Comparison of ENCODE assay signal across 8 mouse cellular contexts in genomic region chr13:56115386-56115785, GRCm38 (mm10). TPM values are rescaled to one million over a fixed set of nuclear protein-coding genes. Genes with fewer than 3 reads are reported as not detected.
DNase-seq lines count a peak whose midpoint lies in the region; ATAC-seq and TF ChIP-seq lines count a peak whose summit lies in the region.

No protein-coding gene starts in this region.

- no peak for DNase-seq in forebrain, embryonic 14.5 days (ENCODE audit: low spot score)
- peak; percentile 88 for DNase-seq in lung, postnatal 0 days (ENCODE audit: low spot score)
- DNase-seq in forebrain, embryonic 10.5 days (ENCODE audit: extremely low spot score, low spot score) = no peak
- DNase-seq in forebrain, embryonic 11.5 days (ENCODE audit: low spot score) = no peak
- no peak for DNase-seq in left cerebral cortex, postnatal 14 days (ENCODE audit: low spot score in 2 of 2)

- intact Hi-C loops in left cerebral cortex, postnatal 14 days (cut with DNase I) = no loop called here

- no peak overlapping the region for H3K4me2 ChIP-seq in forebrain, embryonic 13.5 days
- H3K4me2 ChIP-seq in forebrain, embryonic 14.5 days (ENCODE audit: low read length) = no peak overlapping the region
- no peak overlapping the region for H3K4me2 ChIP-seq in embryonic facial prominence, embryonic 13.5 days
- H3K4me2 ChIP-seq in intestine, embryonic 15.5 days (replicated peaks) = 0 out of 2 replicates have a peak overlapping the region, but pooled peaks have one; percentile 5
- H3K4me2 ChIP-seq in lung, postnatal 0 days (replicated peaks; ENCODE audit: low read depth, low read length) = no peak overlapping the region
- H3K4me2 ChIP-seq in forebrain, embryonic 11.5 days (ENCODE audit: low read depth, low read length, severe bottlenecking) = no peak overlapping the region

- peaks cover 35% of the 10 kb centered on the region for H3K4me1 ChIP-seq in forebrain, embryonic 13.5 days
- peaks cover 13% of the 10 kb centered on the region for H3K4me1 ChIP-seq in forebrain, embryonic 14.5 days (ENCODE audit: control insufficient read depth, insufficient read depth, low read length)
- H3K4me1 ChIP-seq in embryonic facial prominence, embryonic 13.5 days = peaks cover 74% of the 10 kb centered on the region
- H3K4me1 ChIP-seq in intestine, embryonic 15.5 days (replicated peaks) = peaks cover 68% of the 10 kb centered on the region
- H3K4me1 ChIP-seq in lung, postnatal 0 days (ENCODE audit: insufficient read depth, low read depth, low read length) = peaks cover 42% of the 10 kb centered on the region; the same call in 1 of the 2 replicates
- H3K4me1 ChIP-seq in forebrain, embryonic 10.5 days = peaks cover 51% of the 10 kb centered on the region
- peaks cover 4% of the 10 kb centered on the region; the same call in 1 of the 2 replicates for H3K4me1 ChIP-seq in forebrain, embryonic 11.5 days (replicated peaks; ENCODE audit: control insufficient read depth, insufficient read depth, low read length)

- H3K27me3 ChIP-seq in forebrain, embryonic 13.5 days = no peaks in the 10 kb centered on the region
- H3K27me3 ChIP-seq in forebrain, embryonic 14.5 days (replicated peaks; ENCODE audit: control insufficient read depth, insufficient read depth, low read length) = no peaks in the 10 kb centered on the region
- no peaks in the 10 kb centered on the region for H3K27me3 ChIP-seq in embryonic facial prominence, embryonic 13.5 days
- H3K27me3 ChIP-seq in intestine, embryonic 15.5 days (replicated peaks) = no peaks in the 10 kb centered on the region
- no peaks in the 10 kb centered on the region for H3K27me3 ChIP-seq in lung, postnatal 0 days (replicated peaks; ENCODE audit: insufficient read depth, low read length)
- no peaks in the 10 kb centered on the region for H3K27me3 ChIP-seq in forebrain, embryonic 10.5 days (ENCODE audit: poor library complexity, severe bottlenecking)
- H3K27me3 ChIP-seq in forebrain, embryonic 11.5 days (ENCODE audit: control insufficient read depth, insufficient read depth, low read length) = no peaks in the 10 kb centered on the region

- peak; percentile 71 for TF ChIP-seq EP300 in lung, postnatal 0 days (IDR thresholded peaks at IDR 0.05)

- peaks cover 80% of the 10 kb centered on the region for H3K36me3 ChIP-seq in forebrain, embryonic 13.5 days (ENCODE audit: poor library complexity, severe bottlenecking)
- H3K36me3 ChIP-seq in forebrain, embryonic 14.5 days (ENCODE audit: control insufficient read depth, insufficient read depth, low read length) = peaks cover 54% of the 10 kb centered on the region
- H3K36me3 ChIP-seq in embryonic facial prominence, embryonic 13.5 days = peaks cover 42% of the 10 kb centered on the region
- no peaks in the 10 kb centered on the region for H3K36me3 ChIP-seq in intestine, embryonic 15.5 days
- H3K36me3 ChIP-seq in lung, postnatal 0 days (ENCODE audit: insufficient read depth, low read length) = no peaks in the 10 kb centered on the region
- peaks cover 99% of the 10 kb centered on the region for H3K36me3 ChIP-seq in forebrain, embryonic 10.5 days (replicated peaks)
- peaks cover 2% of the 10 kb centered on the region; the same call in 1 of the 2 replicates for H3K36me3 ChIP-seq in forebrain, embryonic 11.5 days (ENCODE audit: control insufficient read depth, insufficient read depth, low read length)

- H3K9ac ChIP-seq in forebrain, embryonic 13.5 days = 0 out of 2 replicates have a peak overlapping the region, but pooled peaks have one; percentile 0
- H3K9ac ChIP-seq in forebrain, embryonic 14.5 days (ENCODE audit: low read length) = no peak overlapping the region
- peak overlapping the region; percentile 47 for H3K9ac ChIP-seq in embryonic facial prominence, embryonic 13.5 days
- no peak overlapping the region for H3K9ac ChIP-seq in intestine, embryonic 15.5 days
- H3K9ac ChIP-seq in lung, postnatal 0 days (replicated peaks; ENCODE audit: low read depth) = no peak overlapping the region
- no peak overlapping the region for H3K9ac ChIP-seq in forebrain, embryonic 11.5 days (ENCODE audit: low read length)

- ATAC-seq in forebrain, embryonic 13.5 days = no peak
- ATAC-seq in forebrain, embryonic 14.5 days = no peak
- ATAC-seq in embryonic facial prominence, embryonic 13.5 days (ENCODE audit: insufficient number of reproducible peaks, insufficient read depth, low FRiP score, low TSS enrichment, low read depth) = no peak
- ATAC-seq in intestine, embryonic 15.5 days = no peak
- ATAC-seq in lung, postnatal 0 days = peak; percentile 78
- ATAC-seq in forebrain, embryonic 11.5 days (replicated peaks; ENCODE audit: low FRiP score) = no peak

- no peak overlapping the region for H3K4me3 ChIP-seq in forebrain, embryonic 13.5 days
- no peak overlapping the region for H3K4me3 ChIP-seq in forebrain, embryonic 14.5 days (ENCODE audit: low read depth, low read length)
- no peak overlapping the region for H3K4me3 ChIP-seq in embryonic facial prominence, embryonic 13.5 days
- H3K4me3 ChIP-seq in intestine, embryonic 15.5 days (replicated peaks) = no peak overlapping the region
- H3K4me3 ChIP-seq in lung, postnatal 0 days (ENCODE audit: low read depth, low read length) = no peak overlapping the region
- no peak overlapping the region for H3K4me3 ChIP-seq in forebrain, embryonic 10.5 days
- no peak overlapping the region for H3K4me3 ChIP-seq in forebrain, embryonic 11.5 days (ENCODE audit: low read depth, low read length)

- H3K9me3 ChIP-seq in forebrain, embryonic 13.5 days (replicated peaks) = no peaks in the 10 kb centered on the region
- H3K9me3 ChIP-seq in forebrain, embryonic 14.5 days (replicated peaks; ENCODE audit: control insufficient read depth, low read length) = no peaks in the 10 kb centered on the region
- H3K9me3 ChIP-seq in embryonic facial prominence, embryonic 13.5 days = no peaks in the 10 kb centered on the region
- no peaks in the 10 kb centered on the region for H3K9me3 ChIP-seq in intestine, embryonic 15.5 days
- H3K9me3 ChIP-seq in lung, postnatal 0 days (ENCODE audit: low read length) = no peaks in the 10 kb centered on the region
- H3K9me3 ChIP-seq in forebrain, embryonic 10.5 days = no peaks in the 10 kb centered on the region
- no peaks in the 10 kb centered on the region for H3K9me3 ChIP-seq in forebrain, embryonic 11.5 days (ENCODE audit: control insufficient read depth, low read length)

- TF ChIP-seq CTCF in lung, postnatal 0 days (IDR thresholded peaks at IDR 0.05) = no peak

- H3K27ac ChIP-seq in forebrain, embryonic 13.5 days = no peak overlapping the region
- H3K27ac ChIP-seq in forebrain, embryonic 14.5 days (ENCODE audit: low read depth, low read length) = no peak overlapping the region
- H3K27ac ChIP-seq in embryonic facial prominence, embryonic 13.5 days = peak overlapping the region; percentile 71
- peak overlapping the region; percentile 61; the same call in 1 of the 2 replicates for H3K27ac ChIP-seq in intestine, embryonic 15.5 days
- peak overlapping the region; percentile 77 for H3K27ac ChIP-seq in lung, postnatal 0 days (ENCODE audit: low read length)
- H3K27ac ChIP-seq in forebrain, embryonic 10.5 days = no peak overlapping the region
- H3K27ac ChIP-seq in forebrain, embryonic 11.5 days (ENCODE audit: low read depth, low read length) = no peak overlapping the region

- WGBS in forebrain, embryonic 13.5 days = 75% methylated on average over 9 of the region's 9 CpGs
- 75% methylated on average over 9 of the region's 9 CpGs for WGBS in forebrain, embryonic 14.5 days
- WGBS in embryonic facial prominence, embryonic 13.5 days = 42% methylated on average over 9 of the region's 9 CpGs
- WGBS in intestine, embryonic 15.5 days = 45% methylated on average over 9 of the region's 9 CpGs
- 25% methylated on average over 9 of the region's 9 CpGs for WGBS in lung, postnatal 0 days
- WGBS in forebrain, embryonic 10.5 days = 86% methylated on average over 9 of the region's 9 CpGs
- 77% methylated on average over 9 of the region's 9 CpGs for WGBS in forebrain, embryonic 11.5 days

RNA-seq across cellular contexts. Expression of gene H2afy, which starts 20.8 kb away (rescaled TPM):
- polyA plus RNA-seq in forebrain, embryonic 13.5 days (2015; fragmentation: Nextera tagmentation; extraction: Ambion mirVana) = 545 and 548 TPM in 2 replicates
- 422 and 438 TPM in 2 replicates for polyA plus RNA-seq in forebrain, embryonic 14.5 days (2014; fragmentation: Nextera tagmentation; extraction: Ambion mirVana)
- 338 and 383 TPM in 2 replicates for polyA plus RNA-seq in embryonic facial prominence, embryonic 13.5 days (2015; fragmentation: Nextera tagmentation; extraction: Ambion mirVana)
- 297 and 322 TPM in 2 replicates for polyA plus RNA-seq in intestine, embryonic 15.5 days (2015; fragmentation: Nextera tagmentation; extraction: Ambion mirVana)
- polyA plus RNA-seq in lung, postnatal 0 days (2015; fragmentation: Nextera tagmentation; extraction: Ambion mirVana) = 126 and 138 TPM in 2 replicates
- 554 and 558 TPM in 2 replicates for polyA plus RNA-seq in forebrain, embryonic 10.5 days (2016; fragmentation: Nextera tagmentation; extraction: Ambion mirVana)
- 685 and 702 TPM in 2 replicates for polyA plus RNA-seq in forebrain, embryonic 11.5 days (2014; fragmentation: Nextera tagmentation; extraction: Ambion mirVana)
- 100 to 1,000 TPM in 1 of 2 experiments, 10 to 100 TPM in 1; 97.2 to 108 TPM for total RNA-seq in left cerebral cortex, postnatal 14 days (2021)

Comparison
In these comparisons a context has a peak if more than half of its experiments do, and no peak if none do; other contexts are left out.
1. H3K9ac ChIP-seq: peak in forebrain, embryonic 13.5 days (single experiment) and embryonic facial prominence, embryonic 13.5 days (single experiment); none in forebrain, embryonic 14.5 days (single experiment), intestine, embryonic 15.5 days (single experiment), lung, postnatal 0 days (single experiment) and forebrain, embryonic 11.5 days (single experiment).
2. H3K27ac ChIP-seq: peak in embryonic facial prominence, embryonic 13.5 days (single experiment), intestine, embryonic 15.5 days (single experiment) and lung, postnatal 0 days (single experiment); none in forebrain, embryonic 13.5 days (single experiment), forebrain, embryonic 14.5 days (single experiment), forebrain, embryonic 10.5 days (single experiment) and forebrain, embryonic 11.5 days (single experiment).